Mouse (Mus musculus) limb, embryonic 11.5 days (tissue): ENCODE results near the gene Ggct. TPM values are rescaled to one million over a fixed set of nuclear protein-coding genes. Genes with fewer than 3 reads are reported as not detected.

Experiments used
- ATAC-seq: fragments of 200-750 bp; cut with Nextera tagmentation; 2 replicates; pipeline ENCODE4 v1.8.0; 2017; ENCODE audit warnings: low read depth; ENCODE audit not compliant: insufficient number of reproducible peaks, low FRiP score, low TSS enrichment
- DNase-seq: peaks from one replicate; pipeline ENCODE4 v3.0.0-alpha.2; 2015; ENCODE audit warnings: low spot score
- H3K27ac ChIP-seq: fragments of 300-500 bp; sonication (generic); replicated peaks from 2 replicates; pipeline ENCODE4 v1.5.1; 2014; ENCODE audit warnings: low read depth, mild to moderate bottlenecking, low read length
- H3K27me3 ChIP-seq: fragments of 300-500 bp; sonication (generic); 2 replicates; pipeline ENCODE4 v1.6.1; 2014; ENCODE audit warnings: mild to moderate bottlenecking, low read length, mixed read lengths; ENCODE audit not compliant: control insufficient read depth, insufficient read depth
- H3K36me3 ChIP-seq: fragments of 300-500 bp; sonication (generic); 2 replicates; pipeline ENCODE4 v1.6.1; 2014; ENCODE audit warnings: mild to moderate bottlenecking, low read length, moderate library complexity, mixed read lengths; ENCODE audit not compliant: control insufficient read depth, insufficient read depth
- H3K4me1 ChIP-seq: fragments of 300-500 bp; sonication (generic); 2 replicates; pipeline ENCODE4 v1.6.1; 2014; ENCODE audit warnings: low read length, mixed read lengths; ENCODE audit not compliant: control insufficient read depth, insufficient read depth
- H3K4me2 ChIP-seq: fragments of 300-500 bp; sonication (generic); 2 replicates; pipeline ENCODE4 v1.6.1; 2014; ENCODE audit warnings: low read depth, mild to moderate bottlenecking, moderate library complexity; ENCODE audit not compliant: severe bottlenecking
- H3K4me3 ChIP-seq: fragments of 300-500 bp; sonication (generic); 2 replicates; pipeline ENCODE4 v1.5.1; 2014; ENCODE audit warnings: low read depth, low read length
- H3K9ac ChIP-seq: fragments of 300-500 bp; sonication (generic); 2 replicates; pipeline ENCODE4 v1.6.1; 2014; ENCODE audit warnings: mild to moderate bottlenecking, low read length
- H3K9me3 ChIP-seq: fragments of 300-500 bp; sonication (generic); 2 replicates; pipeline ENCODE4 v1.6.1; 2016; ENCODE audit warnings: low read length; ENCODE audit not compliant: control insufficient read depth
- WGBS: fragments of 180-500 bp; shearing (Covaris S2); extraction: QIAGEN DNeasy Blood & Tissue Kit; methylation state at CpG from one replicate; pipeline ENCODE4 v1.1.7; 2014; 5-methylcytosine and 5-hydroxymethylcytosine counted together
- polyA plus RNA-seq: library from polyadenylated mRNA; unstranded; fragments of >200 nt; fragmentation: Nextera tagmentation; extraction: Ambion mirVana; gene quantifications from 2 replicates; pipeline ENCODE4 v1.2.1, GENCODE M21; 2014

Gene Ggct
- polyA plus RNA-seq, 1 experiment from 2014 or later = 8.3 TPM

DNA sequence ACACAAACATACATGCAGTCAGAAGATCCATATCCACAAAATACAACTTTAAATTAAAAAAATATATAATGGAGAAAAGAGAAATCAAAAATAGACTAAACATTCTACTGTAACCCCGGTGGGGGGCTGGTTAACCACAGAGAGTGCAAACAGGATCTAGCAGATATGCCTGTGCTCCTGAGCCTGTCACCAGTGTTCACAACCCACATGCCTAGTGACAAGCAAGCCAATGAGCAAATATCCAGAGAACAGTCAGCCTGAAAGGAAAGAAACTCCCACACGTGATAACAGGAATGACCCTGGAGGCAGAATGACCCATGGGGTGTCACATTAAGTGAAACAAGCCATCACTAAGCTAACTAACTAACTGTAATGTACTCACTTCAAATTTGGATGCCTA, 56.3 kb downstream of the Ggct start:
- no peak overlapping the region for H3K4me3 ChIP-seq
- no peak overlapping the region for H3K4me2 ChIP-seq
- DNase-seq (no peak), ATAC-seq (no peak)
- H3K27me3 ChIP-seq = no peaks in the 10 kb centered on the region
- H3K36me3 ChIP-seq = no peaks in the 10 kb centered on the region
- H3K4me1 ChIP-seq = no peaks in the 10 kb centered on the region
- no peak overlapping the region for H3K9ac ChIP-seq
- no peaks in the 10 kb centered on the region for H3K9me3 ChIP-seq
- 74% methylated on average over 2 of the region's 2 CpGs for WGBS
- no peak overlapping the region for H3K27ac ChIP-seq

DNA sequence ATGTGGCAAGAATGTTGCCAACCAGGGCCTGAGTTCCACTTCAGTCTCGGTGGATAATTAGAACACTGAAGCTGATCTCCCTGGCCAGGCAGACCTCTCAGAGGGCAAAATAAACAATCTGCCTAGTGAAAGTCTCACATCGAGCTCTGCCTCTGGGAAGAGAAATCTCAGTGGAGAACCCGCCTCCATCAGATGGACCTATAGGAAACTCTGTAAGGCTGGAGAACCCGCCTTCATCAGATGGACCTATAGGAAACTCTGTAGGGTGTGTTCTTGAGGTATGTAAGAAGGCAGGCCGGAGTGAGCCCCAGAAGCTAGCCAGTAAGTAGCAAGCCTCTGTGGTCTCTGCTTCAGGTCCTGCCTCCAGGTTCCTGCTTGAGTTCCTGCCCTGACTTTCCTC, 57.8 kb downstream of the Ggct start:
- DNase-seq (no peak), ATAC-seq (no peak)
- Histone ChIP-seq H3K27ac (no peak overlapping the region), H3K27me3 (no peaks in the 10 kb centered on the region), H3K36me3 (no peaks in the 10 kb centered on the region), H3K9ac (no peak overlapping the region), H3K4me3 (no peak overlapping the region), H3K4me2 (no peak overlapping the region), H3K4me1 (no peaks in the 10 kb centered on the region), H3K9me3 (no peaks in the 10 kb centered on the region)
- 83% methylated on average over 5 of the region's 5 CpGs for WGBS

DNA sequence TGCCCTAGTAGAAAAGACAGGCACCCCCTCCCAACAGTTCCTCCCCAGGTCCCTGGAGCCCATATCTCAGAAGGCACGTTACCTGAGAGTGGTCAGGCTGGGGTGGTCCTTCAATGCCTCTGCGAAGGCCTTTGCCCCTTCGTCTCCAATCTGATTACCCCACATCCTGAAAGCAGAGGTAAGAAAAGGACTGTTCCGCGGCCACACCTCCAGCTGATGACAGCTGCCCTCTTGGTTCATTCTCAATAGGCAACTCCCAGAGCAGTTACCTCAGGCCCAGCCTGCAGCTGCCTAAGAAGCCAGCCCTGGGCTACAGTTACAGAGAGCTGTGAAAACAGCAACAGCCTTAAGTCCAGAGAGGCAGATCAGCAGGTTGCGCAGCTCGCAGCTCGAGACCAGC, 58.4 kb downstream of the Ggct start:
- ATAC-seq = no peak
- H3K4me3 ChIP-seq = no peak overlapping the region
- H3K9ac ChIP-seq = no peak overlapping the region
- H3K9me3 ChIP-seq = no peaks in the 10 kb centered on the region
- DNase-seq = no peak
- no peaks in the 10 kb centered on the region for H3K27me3 ChIP-seq
- no peak overlapping the region for H3K4me2 ChIP-seq
- no peaks in the 10 kb centered on the region for H3K36me3 ChIP-seq
- no peak overlapping the region for H3K27ac ChIP-seq
- 92% methylated on average over 8 of the region's 8 CpGs for WGBS
- no peaks in the 10 kb centered on the region for H3K4me1 ChIP-seq

DNA sequence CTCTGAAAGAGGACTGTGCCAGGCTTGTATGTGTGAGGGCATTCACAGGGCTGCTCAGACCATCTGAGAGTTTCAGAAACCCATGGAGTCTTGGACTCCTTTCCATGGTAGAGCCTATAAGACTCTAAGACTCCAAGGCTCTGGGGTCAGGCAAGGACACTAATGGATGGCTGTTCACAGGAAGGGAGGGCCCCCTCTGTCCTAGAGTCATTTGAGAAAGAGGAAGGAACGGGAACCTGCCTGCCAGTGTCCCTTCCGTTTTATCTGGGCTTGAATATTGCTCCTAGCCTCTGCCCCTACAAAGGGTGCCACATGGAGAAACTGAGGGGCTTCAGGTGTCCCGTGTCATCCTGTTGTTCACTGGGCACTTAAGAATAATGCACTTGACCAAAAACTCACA, 58.9 kb downstream of the Ggct start:
- no peak for ATAC-seq

DNA sequence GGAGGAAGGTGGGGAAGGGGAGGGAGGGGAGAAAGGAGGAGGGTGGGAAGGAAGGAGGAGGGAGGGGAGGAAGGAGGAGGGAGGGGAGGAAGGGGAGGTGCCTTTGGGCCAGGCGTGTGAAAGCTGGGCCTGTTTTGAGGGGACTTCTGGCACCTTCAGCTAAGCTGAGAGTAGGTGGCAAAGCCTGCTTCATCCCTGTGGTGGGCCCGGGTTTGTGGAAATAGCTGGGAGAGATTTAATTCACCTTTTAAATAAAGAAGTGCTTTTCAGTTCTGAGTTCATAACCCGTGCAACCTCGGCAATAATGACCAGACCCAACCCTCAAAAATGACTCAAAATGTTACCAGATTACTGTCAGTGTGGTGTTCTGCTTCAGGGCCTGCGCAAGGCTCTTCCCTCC, 59.5 kb downstream of the Ggct start:
- H3K4me3 ChIP-seq = no peak overlapping the region
- H3K4me2 ChIP-seq = no peak overlapping the region
- no peak overlapping the region for H3K9ac ChIP-seq
- H3K27me3 ChIP-seq = no peaks in the 10 kb centered on the region
- no peak overlapping the region for H3K27ac ChIP-seq
- H3K4me1 ChIP-seq = no peaks in the 10 kb centered on the region
- H3K36me3 ChIP-seq = no peaks in the 10 kb centered on the region
- no peaks in the 10 kb centered on the region for H3K9me3 ChIP-seq
- ATAC-seq = no peak
- DNase-seq = no peak
- 78% methylated on average over 5 of the region's 5 CpGs for WGBS

More for the DNA sequence above, 58.9 kb downstream of the Ggct start:
- Histone ChIP-seq H3K27me3 (no peaks in the 10 kb centered on the region), H3K36me3 (no peaks in the 10 kb centered on the region), H3K4me1 (no peaks in the 10 kb centered on the region), H3K9me3 (no peaks in the 10 kb centered on the region), H3K27ac (no peak overlapping the region), H3K4me3 (no peak overlapping the region), H3K4me2 (no peak overlapping the region), H3K9ac (no peak overlapping the region)
- 80% methylated on average over 3 of the region's 3 CpGs for WGBS
- no peak for DNase-seq

Other genes starting within 250 kb of the Ggct start
- gene Znrf2, start 176.0 kb downstream of the Ggct start, polyA plus RNA-seq = 2.3 and 3.3 TPM in 2 replicates
- gene Nod1, start 20.3 kb downstream of the Ggct start, polyA plus RNA-seq = 2.2 and 2.4 TPM in 2 replicates
- 167 and 172 TPM in 2 replicates for gene Gars, start 45.1 kb upstream of the Ggct start, polyA plus RNA-seq
- gene Crhr2, start 140.1 kb upstream of the Ggct start, polyA plus RNA-seq = not detected in 2 replicates
- 0.13 and 0.17 TPM in 2 replicates for gene Inmt, start 182.1 kb upstream of the Ggct start, polyA plus RNA-seq
- gene Mindy4, start 210.4 kb upstream of the Ggct start, polyA plus RNA-seq = 17.2 and 17.4 TPM in 2 replicates